Mouse (Mus musculus): ENCODE results near the gene Gm17087. TPM values are rescaled to one million over a fixed set of nuclear protein-coding genes. Genes with fewer than 3 reads are reported as not detected.

Gm17087 gene
- polyA plus RNA-seq, 1 experiment from 2014 or later, result not detected

- no peak overlapping the region for H3K27ac ChIP-seq
- no peak overlapping the region for H3K9ac ChIP-seq
- H3K4me2 ChIP-seq, result no peak overlapping the region
- ATAC-seq (ENCODE audit: low read depth), result no peak
- no peaks in the 10 kb centered on the region for H3K9me3 ChIP-seq (replicated peaks)
- H3K4me1 ChIP-seq (replicated peaks), result no peaks in the 10 kb centered on the region
- peaks cover 15% of the 10 kb centered on the region; the same call in 1 of the 2 replicates for H3K27me3 ChIP-seq
- no peaks in the 10 kb centered on the region for H3K36me3 ChIP-seq
- no peak for DNase-seq
- H3K4me3 ChIP-seq (replicated peaks), result no peak overlapping the region
- 63% methylated on average over 6 of the region's 6 CpGs for WGBS (ENCODE audit: insufficient replicate concordance)
Measured at GRCm38 (mm10) chr17:8516006-8516405, 50.7 kb downstream of the Gm17087 start.

Other genes starting within 250 kb of the Gm17087 start
- 0.05 and 0.09 TPM in 2 replicates for gene Prr18, start 229.5 kb downstream of the Gm17087 start, polyA plus RNA-seq (2015; fragmentation: Nextera tagmentation; extraction: Ambion mirVana)
- gene T2, start 211.0 kb downstream of the Gm17087 start, polyA plus RNA-seq (2015; fragmentation: Nextera tagmentation; extraction: Ambion mirVana), result 0.09 TPM in 1 of 2 replicates, not detected in the other
- gene T, start 132.5 kb downstream of the Gm17087 start, polyA plus RNA-seq (2015; fragmentation: Nextera tagmentation; extraction: Ambion mirVana), result not detected in 2 replicates
- 0.31 and 0.39 TPM in 2 replicates for gene Pde10a, start 41.6 kb downstream of the Gm17087 start, polyA plus RNA-seq (2015; fragmentation: Nextera tagmentation; extraction: Ambion mirVana)

Data from liver, embryonic 13.5 days (tissue).